Mouse (Mus musculus): ENCODE measurements around the gene Mcm3ap.

The Mcm3ap gene

GRCm38 (mm10) chr10:76468203-76469162 lies at the start of gene Mcm3ap, which contains the start of gene Ybey:
Mcm3ap (plus strand) TSS chr10:76468927.
Ybey (minus strand) TSS chr10:76469114.
- peak; percentile 86 for DNase-seq

DNA sequence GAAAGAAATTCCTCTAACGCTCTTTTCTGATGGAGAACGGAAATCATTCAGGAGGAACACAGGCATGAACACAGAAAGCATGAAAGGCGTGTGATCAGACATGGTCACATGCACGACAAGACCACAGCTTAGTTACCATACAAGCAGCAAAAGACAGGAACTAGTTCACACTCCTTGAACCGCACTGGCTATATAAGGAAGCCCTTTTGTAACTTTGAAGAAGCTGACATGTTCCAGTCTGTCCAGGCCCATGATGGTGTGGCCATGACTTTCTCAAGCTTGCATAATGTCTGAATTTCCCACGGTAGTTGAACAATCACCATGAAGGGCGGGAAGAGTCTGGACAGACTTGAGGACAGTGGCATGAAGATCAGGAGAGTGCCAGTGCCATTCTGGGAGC lies 43.1 kb upstream of the Mcm3ap start:
- no peak for DNase-seq

GRCm38 (mm10) chr10:76433925-76434324 lies 34.8 kb upstream of the Mcm3ap start:
- no peak for DNase-seq

DNA sequence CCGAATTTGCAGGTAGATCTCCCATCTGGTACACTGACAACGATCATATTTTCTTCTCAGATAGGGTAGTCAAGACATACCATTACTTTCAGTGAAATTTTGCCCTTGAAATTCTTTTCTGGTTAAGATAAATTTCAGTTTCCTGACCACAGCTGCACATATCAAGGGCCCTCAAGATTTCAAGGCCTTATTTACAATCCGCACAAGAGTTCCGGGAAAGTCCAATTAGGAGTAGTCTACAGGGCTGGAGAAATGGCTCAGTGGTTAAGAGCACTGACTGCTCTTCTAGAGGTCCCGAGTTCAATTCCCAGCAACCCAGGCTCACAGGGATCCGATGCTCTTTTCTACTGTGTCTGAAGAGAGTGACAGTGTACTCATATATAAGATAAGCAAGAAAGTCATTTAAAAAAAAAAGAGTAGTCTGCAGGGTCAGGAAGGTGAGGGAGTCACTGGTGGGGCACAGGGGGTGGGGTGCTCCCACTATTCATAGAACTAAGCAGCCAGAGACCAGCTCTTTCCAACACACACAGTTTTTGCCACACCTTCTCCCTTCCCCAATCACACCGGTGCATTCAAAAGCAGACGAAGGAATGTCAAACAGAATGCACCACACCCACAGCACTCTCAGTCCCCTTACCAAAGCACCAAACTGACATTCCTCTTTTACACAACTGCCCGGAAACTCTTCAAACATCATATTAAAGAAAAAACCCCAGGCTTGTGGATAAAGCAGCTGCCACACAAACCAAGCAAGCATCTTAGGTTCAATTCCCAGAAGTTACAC lies 29.4 kb upstream of the Mcm3ap start:
- DNase-seq = no peak

- DNase-seq = no peak
Measured at GRCm38 (mm10) chr10:76440281-76440680, 28.4 kb upstream of the Mcm3ap start, which contains the start of gene AC141477.1. AC141477.1 (minus strand) TSS chr10:76440444.

- DNase-seq = peak; percentile 98
Measured at GRCm38 (mm10) chr10:76442178-76443088, 26.3 kb upstream of the Mcm3ap start, which contains the start of gene Pcnt. Pcnt (minus strand) TSS chr10:76442786.

DNA sequence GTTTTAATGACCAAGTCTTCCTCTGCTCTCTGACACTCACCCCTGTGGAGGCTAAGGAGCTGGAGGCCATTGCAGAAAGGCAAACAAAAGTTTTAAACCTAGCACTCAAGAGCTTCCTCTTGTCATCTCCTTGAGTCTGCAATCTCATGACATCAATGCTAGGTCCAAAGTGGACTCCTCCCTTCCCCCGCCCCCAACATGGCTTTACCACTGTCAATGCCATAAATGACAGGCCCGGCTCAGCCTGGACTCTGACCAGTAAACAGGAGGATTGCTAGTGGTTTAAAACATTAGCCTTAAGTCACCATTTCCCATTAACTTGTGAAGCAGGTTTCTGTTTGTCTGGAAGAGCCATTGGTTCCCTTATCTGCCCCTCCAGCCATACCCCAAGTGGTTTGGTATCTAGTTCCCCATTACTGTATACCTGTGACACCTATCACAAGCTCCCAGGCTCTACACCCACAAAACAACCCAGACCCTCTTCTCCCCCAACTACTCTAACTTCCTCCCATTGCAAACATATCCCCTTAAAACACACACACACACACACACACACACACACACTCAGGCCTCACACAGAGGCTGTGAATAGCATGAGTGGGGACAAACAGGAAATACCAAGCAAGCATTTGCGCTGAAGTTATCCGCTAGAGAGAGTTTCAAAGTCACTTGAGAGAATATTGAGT lies 22.6 kb upstream of the Mcm3ap start:
- peak; percentile 60 for DNase-seq

GRCm38 (mm10) chr10:76447406-76448229 lies 21.1 kb upstream of the Mcm3ap start:
- peak; percentile 72 for DNase-seq

GRCm38 (mm10) chr10:76448851-76449250 lies 19.9 kb upstream of the Mcm3ap start, which contains the start of gene 2610028H24Rik:
2610028H24Rik (plus strand) TSS chr10:76449081.
- no peak for DNase-seq

DNA sequence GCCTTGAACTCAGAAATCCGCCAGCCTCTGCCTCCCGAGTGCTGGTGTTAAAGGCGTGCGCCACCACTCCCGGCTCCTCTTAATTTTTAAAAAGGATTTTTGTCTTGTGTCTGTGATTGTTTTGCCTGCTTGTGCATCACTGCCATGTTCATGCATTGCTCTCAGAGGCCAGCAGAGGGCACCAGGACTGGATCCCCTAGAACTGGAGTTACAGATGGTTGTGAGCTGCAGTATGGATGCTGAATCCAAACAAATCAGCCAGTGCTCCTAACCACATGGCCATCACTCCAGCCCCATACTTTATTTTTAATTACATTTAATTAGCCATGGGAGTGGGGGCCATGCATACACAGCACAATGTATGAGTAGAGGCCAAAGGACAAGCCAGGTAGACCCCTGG lies 13.4 kb upstream of the Mcm3ap start:
- peak; percentile 63 for DNase-seq

GRCm38 (mm10) chr10:76461255-76461654 lies 7.5 kb upstream of the Mcm3ap start:
- DNase-seq = no peak

DNA sequence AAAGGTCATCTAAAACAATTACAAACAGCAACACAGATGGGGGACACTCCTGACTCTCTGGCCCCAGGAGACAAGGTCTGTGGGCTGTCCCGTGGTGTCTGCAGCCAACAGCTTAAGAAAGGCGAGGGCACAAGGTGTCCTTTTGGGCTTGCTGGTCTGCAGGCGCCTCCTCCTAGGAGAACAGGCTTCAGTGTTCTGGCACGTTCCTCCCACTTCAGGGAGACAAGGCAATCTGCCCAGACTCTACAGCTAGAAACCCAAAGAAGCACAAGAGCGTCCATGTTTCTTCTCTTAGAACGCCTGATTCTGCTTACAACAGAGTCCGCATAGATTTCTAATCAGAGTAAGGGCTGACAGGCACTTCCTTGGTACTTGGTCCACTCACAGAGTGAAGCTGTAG lies 6.4 kb upstream of the Mcm3ap start:
- DNase-seq = no peak

- no peak for DNase-seq
Measured at GRCm38 (mm10) chr10:76462721-76463120, 6.0 kb upstream of the Mcm3ap start.

GRCm38 (mm10) chr10:76473759-76474158 lies 5.0 kb downstream of the Mcm3ap start:
- DNase-seq = no peak

DNA sequence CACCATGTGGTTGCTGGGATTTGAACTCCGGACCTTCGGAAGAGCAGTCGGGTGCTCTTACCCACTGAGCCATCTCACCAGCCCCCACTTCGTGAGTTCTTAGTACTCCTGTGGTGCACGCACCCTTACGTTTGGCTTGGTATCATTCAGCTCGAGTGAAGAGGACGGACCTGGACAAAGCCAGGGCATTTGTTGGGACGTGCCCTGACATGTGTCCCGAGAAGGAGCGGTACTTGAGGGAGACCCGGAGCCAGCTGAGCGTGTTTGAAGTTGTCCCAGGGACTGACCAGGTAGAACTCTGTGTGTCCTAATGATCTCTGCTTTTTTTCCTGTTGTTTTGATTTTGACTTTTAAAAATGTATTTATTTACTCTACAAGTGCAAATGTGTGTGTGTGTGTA lies 12.1 kb downstream of the Mcm3ap start:
- DNase-seq = no peak

DNA sequence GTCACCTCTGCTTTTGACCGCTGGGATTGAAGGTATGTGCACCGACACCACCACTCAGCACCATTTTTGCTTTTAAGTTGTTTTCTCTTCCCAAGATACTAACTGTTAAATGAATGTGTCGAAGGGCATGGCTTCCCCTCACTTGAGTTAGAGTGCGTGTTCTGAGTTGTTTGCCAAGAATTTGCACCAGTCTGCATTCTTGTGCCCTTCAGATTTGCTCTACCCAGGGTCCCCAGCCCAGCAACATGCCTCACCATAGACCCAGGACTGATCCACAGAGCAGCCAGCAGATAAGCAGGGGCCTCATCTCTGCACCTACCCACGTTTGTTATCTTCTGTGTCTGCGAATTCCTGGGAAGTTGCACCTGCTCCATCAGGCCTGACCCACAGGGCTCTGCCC lies 12.8 kb downstream of the Mcm3ap start:
- no peak for DNase-seq

DNA sequence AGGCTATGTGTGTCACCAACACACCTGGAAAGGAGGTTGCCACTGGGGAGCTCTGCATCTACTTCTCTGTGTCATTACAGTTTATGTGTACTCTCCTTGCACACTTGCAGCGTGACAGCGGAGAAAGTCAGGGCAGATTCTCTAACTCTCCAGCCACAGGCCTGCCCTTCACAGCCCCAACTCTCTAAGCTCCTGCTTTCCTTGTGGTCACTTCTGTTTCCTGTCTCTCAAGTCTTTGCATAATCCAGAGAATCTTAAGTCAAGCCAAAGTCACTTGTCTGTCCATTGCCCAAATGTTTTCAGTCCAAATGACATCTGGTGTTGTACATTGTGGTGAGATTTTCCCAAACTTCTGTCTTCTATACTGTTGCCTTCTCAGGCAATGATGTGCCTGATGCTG lies 17.6 kb downstream of the Mcm3ap start:
- DNase-seq = no peak

- no peak for DNase-seq
Measured at GRCm38 (mm10) chr10:76488265-76488664, 19.5 kb downstream of the Mcm3ap start.

- DNase-seq = no peak
Measured at GRCm38 (mm10) chr10:76489205-76489604, 20.5 kb downstream of the Mcm3ap start.

DNA sequence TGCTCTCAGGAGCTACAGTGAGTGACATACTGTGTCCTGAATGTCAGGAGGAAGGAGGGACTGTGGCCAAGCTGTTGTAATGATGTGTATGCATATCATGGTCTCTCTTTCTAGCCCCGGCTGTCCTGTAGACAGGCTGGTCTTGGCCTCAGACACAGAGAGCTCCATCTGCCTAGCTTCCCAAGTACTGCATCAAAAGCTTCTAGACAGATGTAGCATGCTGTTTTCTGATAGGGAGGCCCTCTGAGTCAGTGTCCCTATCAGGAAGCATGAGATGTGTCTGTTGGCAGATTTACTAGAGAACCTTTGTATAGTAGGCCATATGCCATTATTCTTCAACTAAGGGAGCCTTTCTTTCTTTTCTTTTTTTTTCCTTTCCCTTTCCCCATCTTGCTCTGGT lies 24.8 kb downstream of the Mcm3ap start:
- no peak for DNase-seq

DNA sequence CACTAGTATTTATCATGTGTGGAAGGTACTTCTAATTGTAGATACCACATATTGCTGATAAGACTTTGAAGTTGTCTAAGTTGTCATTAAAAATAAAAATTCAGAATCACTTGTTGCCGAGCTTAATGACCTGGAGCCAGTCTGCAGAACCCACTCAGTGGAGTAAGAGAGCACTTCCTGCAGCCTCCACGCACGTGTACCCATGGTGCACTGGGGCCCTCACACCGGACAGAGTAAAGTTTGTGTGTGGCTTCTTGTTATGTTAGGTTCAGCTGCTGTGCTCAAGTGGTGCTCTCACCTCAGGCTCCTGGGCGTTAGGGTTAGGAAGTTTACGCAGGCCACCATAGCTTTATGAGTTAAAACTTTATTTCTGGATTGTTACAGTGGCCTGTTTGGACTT lies 26.8 kb downstream of the Mcm3ap start:
- no peak for DNase-seq

All from lung, postnatal 14 days (tissue).